Mouse (Mus musculus): ENCODE data around the gene Olfr1359.
"Not testable (repeated sequence)": the region's sequence is repeated elsewhere in the genome, so short reads cannot be mapped to it uniquely, and the experiment has no call there.

GRCm38 (mm10) chr13:21721107-21721756 is 23.3 kb downstream of the Olfr1359 start:
- not testable (repeated sequence) for TF ChIP-seq GATA1, TAL1 (IDR thresholded peaks at IDR 0.05; ENCODE audit: low read length)

Data from erythroblast, embryonic 14.5 days (primary cell).